Mouse (Mus musculus) cerebellum, adult 9-10 months (tissue): ENCODE data around the gene Ppp2r5c.

Experiments
- DNase-seq: peaks from one replicate; pipeline ENCODE4 v3.0.0; 2022

Ppp2r5c gene

DNA sequence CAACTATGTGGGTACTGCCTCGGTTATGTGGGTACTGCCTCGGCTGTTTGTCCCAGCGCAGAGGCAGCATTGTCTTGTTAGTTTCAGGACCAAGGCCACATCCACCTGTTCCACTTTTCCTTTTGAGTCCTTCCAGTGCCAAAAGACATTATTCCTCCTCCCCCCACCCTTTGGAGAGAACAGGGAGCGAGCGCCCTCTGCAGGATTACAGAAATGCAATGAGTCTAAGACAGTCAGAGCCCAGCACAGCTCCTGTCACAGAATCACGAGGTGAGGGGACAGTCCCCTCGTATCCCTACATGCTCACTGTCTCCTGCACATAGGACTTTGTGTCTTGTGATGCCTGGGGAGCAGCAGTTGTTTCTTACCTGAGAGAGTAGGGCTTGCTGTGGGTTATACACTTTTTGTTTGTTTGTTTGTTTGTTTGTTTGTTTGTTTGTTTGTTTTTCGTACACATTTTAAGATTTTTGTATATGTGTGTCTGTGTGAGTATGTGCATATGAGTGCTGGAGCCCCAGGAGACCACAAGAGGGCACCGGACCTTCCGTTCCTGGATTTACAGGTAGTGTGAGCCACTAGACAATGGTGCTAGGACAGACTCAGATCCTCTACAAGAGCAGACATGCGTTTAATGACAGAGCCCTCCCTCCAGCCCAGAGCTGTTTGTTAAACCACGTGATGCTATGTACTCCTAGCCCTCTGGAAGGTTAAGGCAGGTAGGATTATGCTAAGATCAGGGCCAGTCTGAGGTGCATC, 43.2 kb downstream of the Ppp2r5c start:
- no peak for DNase-seq

DNA sequence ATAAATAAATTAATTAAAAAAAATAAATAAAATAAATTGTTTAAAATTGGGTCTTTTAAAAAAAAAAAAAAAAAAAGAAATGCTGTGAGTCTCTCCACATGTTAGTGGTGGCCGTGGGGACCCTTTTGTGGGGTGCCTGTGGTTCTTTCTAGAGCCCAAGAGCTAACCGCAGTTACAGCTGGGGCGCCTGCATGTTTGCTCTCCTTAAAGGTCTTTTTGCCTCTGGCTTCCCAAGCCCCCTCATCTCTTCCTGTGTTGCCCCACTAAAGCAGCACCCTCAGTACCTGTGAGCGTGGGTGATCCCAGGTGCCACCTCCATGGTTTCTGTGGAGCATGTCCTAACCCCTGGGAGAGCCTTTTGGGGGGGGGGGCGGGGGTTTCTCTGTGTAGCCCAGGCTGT, 45.5 kb downstream of the Ppp2r5c start:
- no peak for DNase-seq

DNA sequence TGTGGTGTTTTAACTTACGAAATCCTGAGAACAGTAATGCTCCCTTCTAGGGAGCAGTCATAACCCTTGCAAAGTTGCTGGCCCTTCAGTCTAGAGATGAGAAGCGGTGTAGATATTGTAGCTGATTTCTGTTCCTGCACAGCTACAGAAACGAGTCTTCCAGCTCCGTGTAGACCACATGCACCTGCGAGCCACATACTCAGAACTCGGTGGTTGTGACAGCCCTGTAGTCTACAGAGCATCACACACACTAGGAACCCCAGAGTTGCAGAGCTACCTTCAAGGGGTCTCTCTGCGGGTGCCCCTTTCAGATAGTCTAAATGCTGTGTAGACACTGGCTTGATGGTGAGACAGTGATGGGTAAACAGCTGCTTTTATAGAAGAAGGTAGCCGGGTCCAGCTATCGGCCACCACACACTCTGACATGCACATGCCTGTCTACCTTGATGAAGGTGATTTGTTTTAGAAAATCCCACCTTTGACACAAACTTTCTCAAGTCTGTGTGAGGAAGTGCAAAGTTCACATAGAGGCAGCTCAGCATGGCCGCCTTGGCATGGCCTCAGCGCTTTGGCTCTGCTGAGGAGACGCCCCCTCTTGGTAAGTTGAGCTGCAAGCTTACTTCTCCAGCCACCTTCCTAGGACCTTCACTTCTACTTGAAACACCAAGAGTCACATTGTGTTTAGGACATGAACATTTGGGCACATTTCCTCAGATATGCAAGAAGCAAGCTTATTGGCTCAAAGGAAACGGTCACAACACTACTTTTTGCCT, 46.9 kb downstream of the Ppp2r5c start:
- no peak for DNase-seq

DNA sequence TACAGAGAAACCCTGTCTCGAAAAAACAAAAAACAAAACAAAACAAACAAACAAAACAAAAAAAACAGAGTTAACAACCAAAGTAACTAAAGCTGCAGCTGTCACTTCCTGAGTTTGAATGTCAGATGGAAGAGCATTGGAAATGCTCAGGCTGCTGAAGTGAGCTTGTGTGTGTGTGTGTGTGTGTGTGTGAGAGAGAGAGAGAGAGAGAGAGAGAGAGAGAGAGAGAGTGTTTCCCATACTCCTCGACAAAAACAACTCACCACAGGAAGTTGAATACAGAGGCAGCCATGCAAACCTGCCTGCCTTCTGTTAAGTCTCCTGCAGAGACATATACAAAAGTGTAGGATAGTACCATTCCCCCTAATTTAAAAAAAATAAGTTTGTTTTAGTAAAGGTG, 47.9 kb downstream of the Ppp2r5c start:
- no peak for DNase-seq

- DNase-seq = no peak
These were observed 48.3 kb downstream of the Ppp2r5c start for GRCm38 (mm10) chr12:110495260-110495659.

- no peak for DNase-seq
These were observed 49.1 kb downstream of the Ppp2r5c start for GRCm38 (mm10) chr12:110496016-110496415.

GRCm38 (mm10) chr12:110497013-110497412, 50.1 kb downstream of the Ppp2r5c start:
- no peak for DNase-seq

GRCm38 (mm10) chr12:110497485-110497884, 50.6 kb downstream of the Ppp2r5c start:
- DNase-seq = no peak

GRCm38 (mm10) chr12:110498283-110499224, 51.6 kb downstream of the Ppp2r5c start:
- DNase-seq = peak; percentile 92

GRCm38 (mm10) chr12:110499225-110499992, 52.5 kb downstream of the Ppp2r5c start:
- no peak for DNase-seq

DNA sequence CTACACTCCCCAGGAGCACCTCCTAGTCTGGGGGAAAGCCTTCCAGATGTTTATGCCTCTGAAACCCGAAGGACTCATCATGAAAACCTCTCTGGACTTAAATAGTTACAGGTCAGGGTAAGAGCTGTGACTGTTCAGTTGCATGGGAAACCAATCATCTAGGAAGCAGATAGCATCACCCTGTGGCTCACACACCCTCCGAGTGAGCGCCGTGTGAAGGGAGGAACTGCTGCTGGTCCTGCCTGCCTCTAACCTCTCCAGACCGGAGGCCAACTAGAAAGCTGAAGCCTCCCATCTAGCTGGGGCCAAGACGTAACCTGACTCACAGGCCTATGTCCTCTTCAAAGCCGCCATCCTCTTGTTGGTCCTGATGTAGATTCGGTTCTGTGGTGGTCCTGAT, 53.2 kb downstream of the Ppp2r5c start:
- DNase-seq = no peak

DNA sequence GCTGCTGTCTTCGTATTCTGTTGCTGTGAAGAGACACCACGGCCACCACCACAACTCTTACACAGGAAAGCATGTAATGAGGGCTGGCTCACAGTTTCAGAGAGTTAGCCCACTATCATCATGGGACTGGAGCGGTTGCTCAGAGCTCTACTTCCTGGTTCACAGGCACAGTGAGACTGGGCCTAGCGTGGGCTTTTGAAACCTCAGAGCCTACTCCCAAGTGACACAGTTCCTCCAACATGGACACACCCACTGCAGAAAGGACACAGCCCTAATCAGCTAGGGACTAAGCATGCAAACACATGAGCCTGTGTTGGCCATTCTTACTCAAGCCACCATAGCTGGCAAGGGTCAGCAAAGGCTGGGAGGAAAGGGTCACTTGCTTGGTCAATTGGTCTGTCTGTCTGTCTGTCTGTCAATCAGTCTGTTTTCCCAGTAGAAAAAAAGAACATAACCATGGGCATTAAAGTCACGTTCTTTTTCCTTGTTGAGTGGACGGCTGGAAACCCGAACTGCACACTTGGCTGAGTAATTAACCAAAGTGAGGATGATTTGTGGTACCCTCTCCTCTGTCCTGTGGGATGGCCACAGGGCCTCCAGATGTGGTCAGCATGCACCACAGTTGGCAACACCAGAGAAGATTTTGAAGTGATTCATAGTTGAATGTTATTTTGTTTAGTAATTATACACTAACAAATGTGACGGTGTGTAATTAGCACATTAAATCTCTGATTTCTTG, 56.7 kb downstream of the Ppp2r5c start:
- DNase-seq = no peak

GRCm38 (mm10) chr12:110504145-110504490, 57.2 kb downstream of the Ppp2r5c start:
- DNase-seq = no peak

GRCm38 (mm10) chr12:110504793-110505192, 57.9 kb downstream of the Ppp2r5c start:
- no peak for DNase-seq

DNA sequence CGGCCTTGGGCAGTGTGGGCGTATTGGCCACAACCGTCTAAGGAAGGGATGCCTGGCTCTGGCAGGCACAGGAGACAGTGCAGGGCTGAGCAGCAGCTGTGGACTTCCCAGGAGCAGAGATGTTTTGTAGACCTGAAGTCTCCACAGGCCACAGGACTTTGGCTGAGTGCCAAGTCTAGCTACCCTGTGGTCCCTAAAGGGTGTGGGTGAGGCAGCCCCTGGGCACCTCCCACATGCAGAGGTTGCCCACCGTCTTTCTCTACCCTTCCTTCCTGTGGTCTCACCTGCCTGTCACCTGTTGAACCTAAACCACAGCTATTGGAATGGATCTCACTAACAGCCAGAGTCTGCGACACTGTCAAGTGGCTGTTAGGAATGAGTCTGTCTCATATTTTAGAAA, 59.1 kb downstream of the Ppp2r5c start:
- DNase-seq = no peak

GRCm38 (mm10) chr12:110507714-110508297, 60.9 kb downstream of the Ppp2r5c start:
- DNase-seq = no peak

GRCm38 (mm10) chr12:110508680-110509079, 61.8 kb downstream of the Ppp2r5c start:
- DNase-seq = no peak

GRCm38 (mm10) chr12:110510171-110510871, 63.4 kb downstream of the Ppp2r5c start:
- DNase-seq = peak; percentile 93

DNA sequence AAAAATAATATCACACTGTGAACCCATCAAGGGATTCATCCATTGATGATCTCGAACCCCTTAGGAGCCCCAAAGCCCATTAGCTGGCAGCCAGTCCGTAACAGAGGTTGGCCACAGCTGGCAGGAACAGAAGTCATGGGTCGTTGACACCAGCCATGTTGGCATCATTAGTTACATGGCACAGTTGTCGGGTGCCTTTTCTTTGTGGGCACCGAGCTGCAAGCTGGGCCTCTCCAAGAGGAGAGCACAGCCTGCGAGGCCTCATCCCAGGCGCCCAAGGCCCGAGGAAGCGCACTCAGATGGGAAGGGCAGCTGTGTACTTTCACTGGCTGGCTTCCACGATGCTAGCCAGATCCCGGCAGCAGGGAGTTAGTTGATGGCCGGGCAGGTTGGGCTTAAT, 64.3 kb downstream of the Ppp2r5c start:
- no peak for DNase-seq

DNA sequence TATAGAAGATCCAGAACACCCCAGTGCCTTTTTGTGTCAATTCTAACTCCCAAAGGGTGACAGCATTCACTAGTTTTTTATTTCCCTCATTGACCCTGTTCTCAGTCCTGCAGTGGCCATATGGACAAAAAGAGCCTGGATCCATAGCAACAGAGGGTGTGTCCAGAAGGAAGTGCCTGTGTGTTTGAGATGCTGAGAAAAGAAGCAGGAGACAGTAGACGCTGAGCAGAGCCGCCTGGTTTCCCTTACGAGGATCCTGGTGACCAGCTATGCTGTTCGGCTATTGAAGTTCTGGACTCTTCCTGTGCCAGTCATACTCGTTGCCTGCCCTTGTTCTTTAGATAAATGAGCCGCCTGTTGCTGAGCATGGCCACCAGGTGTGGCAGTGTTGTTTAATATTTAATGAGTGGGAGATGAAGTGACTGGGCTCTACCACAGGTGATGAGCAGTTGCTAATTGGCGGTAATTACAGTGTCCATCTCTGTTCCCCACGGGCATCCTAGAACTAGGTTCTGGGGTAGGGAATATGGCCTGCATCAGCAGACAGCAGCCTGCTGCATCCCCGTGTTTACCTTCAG, 65.0 kb downstream of the Ppp2r5c start:
- DNase-seq = no peak
